Mouse (Mus musculus) urinary bladder, adult 18-20 months (tissue): Measurements from ENCODE around the gene Trpm3.

Experiments
- DNase-seq, 2 experiments: peaks; one replicate each; pipeline ENCODE4 v3.0.0; 2022; ENCODE audit warnings: low spot score in 2 of 2, mixed read lengths in 2 of 2

The Trpm3 gene

DNA sequence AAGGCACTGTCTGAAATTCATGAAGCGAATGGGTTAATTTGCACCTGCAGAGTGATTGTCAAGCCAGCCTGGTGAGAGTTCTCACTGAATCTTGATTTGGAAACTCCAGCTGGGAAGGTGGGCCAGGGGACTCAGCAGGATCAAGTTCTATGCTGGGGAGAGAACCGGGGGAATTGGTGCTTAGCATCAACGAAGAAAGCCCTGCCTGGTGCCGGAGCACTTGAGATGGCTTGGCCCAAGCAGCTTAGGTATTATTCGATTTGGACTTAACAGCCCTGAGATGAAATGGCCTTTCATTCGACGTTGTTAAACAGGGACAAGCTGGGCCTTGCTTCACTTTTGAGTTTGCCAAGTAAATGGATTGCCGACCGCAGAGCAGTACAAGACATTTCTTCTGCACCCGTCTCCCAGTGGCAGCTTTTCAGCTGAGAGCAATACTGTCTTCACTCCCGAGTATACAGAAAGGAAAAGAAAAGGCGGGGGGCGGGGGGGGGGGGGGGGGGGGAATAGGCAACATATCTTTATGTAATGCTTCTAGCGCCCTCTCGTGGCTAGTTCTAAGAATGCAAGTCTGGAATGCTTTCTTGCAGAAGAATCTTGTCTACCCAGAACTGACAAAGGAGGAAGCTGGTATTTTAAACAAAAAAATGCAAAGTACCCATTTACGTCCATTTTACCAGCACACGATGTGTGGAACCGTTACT, 165.3 kb downstream of the Trpm3 start:
- peak; percentile 42 to 52 for DNase-seq

GRCm38 (mm10) chr19:22308081-22308480, 169.2 kb downstream of the Trpm3 start:
- DNase-seq: no peak

GRCm38 (mm10) chr19:22317306-22317705, 178.5 kb downstream of the Trpm3 start:
- no peak for DNase-seq

DNA sequence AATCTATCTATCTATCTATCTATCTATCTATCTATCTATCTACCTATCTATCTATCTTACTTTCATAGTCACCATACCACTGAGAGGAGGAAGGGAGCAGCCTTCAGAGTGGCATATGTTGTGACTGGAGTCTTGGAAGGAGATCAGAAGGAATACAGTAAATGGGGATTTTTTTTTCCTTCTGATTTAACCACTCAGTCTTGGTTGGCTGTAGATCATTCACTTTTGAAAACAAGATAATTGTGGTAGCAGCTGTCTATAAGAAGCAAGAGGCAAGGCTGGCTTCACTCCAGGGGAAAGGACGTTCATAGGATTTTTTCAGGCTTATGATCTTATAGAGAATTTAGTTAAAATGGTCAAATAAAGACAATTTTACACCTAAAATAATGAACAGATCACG, 188.0 kb downstream of the Trpm3 start:
- DNase-seq: no peak

DNA sequence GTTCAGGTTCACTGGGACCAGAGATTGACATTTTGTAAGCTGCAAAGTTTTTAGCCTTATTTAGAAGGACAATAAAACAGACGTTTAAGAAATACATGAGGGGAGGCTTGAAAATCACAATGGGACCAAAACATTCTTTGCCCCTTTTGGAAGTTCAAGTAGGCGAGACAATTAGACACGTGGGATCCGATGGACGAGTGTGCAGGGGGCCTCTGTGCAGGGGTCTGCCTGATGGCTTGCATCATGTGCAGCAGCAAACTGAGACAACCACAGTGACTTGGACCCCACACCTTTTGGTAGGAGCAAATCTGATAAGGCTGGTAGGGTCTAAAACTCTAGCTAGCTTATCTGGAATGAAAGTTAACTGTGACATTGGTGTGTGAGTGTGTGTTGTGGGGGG, 188.4 kb downstream of the Trpm3 start:
- DNase-seq: no peak

GRCm38 (mm10) chr19:22336278-22336677, 197.4 kb downstream of the Trpm3 start:
- no peak for DNase-seq

DNA sequence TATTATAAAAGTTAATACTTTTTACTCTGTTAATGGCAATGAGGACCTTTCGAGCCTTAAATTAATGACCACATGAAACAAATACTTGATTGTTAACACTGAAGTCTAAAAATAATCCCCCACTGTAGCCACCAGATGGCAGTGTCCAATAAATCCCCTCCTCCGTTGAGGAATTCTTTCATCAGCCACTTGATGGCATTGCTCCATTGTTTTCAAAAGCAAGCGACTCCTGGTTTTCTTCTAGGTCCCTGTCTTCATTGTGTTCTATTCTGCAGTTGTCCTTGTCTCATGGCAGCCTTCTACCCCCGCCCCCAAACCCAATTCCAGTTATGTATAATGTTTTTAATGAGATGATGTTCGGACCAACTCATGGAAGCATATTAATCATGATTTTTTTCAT, 198.6 kb downstream of the Trpm3 start:
- peak; percentile 3 to 9 for DNase-seq

- no peak for DNase-seq
These were observed 200.1 kb downstream of the Trpm3 start for GRCm38 (mm10) chr19:22338927-22339326.

GRCm38 (mm10) chr19:22354037-22354541, 215.2 kb downstream of the Trpm3 start:
- no peak for DNase-seq

DNA sequence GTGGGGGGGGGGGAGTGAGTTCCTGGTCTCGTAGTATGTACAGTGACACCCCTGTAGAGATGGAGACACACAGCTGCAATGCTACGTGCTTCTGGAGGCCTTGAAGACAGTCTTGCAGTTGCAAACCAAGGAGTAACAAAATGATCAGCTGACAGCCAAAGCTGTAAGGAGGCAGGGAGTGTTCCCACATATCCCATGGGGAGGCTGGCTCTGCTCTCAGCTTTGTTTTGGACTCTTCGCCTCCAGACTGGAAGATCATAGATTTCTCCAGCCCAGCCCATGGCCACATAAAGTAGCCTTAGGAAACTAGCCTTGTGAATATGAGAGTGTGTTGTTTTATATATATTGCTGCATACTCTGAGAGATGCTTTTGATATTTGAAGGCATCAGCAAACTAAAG, 248.0 kb downstream of the Trpm3 start:
- DNase-seq: no peak

DNA sequence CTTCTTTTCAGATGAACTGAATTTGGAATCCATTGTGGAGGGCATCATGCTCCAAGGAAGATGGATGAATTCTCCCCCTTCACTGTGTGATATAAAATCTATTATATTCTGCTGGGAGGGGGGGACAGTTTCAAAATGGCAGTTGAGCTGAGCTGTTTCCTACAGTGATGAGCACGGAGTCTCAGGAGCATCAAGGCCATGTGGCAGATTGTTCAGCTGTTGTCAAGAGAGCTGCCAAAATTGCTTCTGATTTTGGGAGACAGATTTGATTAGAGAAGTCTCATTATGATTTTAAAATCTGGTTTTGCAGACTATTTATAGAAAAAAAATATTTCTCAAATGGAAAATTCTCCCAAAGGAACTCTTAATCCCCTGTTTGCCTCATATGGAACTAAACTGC, 255.9 kb downstream of the Trpm3 start:
- DNase-seq: no peak

DNA sequence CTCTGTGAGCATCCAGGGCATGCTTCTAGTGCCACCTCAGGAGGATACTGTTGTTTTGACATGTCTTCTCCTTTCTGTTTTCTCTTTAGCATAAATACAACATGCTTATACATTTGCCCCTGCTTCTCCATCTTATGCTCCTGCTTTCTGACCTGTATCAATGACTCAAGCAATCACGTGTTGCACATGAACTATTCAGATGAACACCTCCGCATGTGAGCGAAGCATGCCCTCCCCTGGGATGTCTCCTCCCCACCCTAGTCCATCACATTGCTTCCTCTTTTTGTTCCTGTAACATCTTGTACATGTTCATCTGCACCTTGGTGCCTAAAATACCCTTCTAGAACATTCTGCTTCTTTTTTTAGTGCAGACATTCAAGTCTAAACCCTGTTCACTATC, 265.2 kb downstream of the Trpm3 start:
- no peak for DNase-seq

GRCm38 (mm10) chr19:22418239-22418638, 279.4 kb downstream of the Trpm3 start:
- DNase-seq: no peak

DNA sequence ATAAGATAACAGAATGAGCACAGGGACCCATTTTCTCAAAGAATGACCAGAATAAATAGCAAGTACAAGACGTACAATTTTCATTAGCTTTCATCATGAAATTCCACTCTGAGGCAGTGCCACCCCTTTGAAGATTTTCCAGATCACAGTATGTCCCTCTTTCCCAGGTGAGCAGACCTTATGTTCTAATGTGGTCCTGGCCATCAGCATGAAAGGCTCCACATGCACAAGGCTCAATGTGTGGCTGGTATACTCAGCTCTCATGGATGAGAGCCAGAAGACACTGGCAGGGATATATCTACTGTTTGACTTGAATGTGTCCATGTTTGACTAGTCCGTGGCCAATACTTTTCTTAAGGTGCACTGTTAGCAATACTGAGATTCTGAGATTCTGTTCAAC, 298.4 kb downstream of the Trpm3 start:
- no peak for DNase-seq

DNA sequence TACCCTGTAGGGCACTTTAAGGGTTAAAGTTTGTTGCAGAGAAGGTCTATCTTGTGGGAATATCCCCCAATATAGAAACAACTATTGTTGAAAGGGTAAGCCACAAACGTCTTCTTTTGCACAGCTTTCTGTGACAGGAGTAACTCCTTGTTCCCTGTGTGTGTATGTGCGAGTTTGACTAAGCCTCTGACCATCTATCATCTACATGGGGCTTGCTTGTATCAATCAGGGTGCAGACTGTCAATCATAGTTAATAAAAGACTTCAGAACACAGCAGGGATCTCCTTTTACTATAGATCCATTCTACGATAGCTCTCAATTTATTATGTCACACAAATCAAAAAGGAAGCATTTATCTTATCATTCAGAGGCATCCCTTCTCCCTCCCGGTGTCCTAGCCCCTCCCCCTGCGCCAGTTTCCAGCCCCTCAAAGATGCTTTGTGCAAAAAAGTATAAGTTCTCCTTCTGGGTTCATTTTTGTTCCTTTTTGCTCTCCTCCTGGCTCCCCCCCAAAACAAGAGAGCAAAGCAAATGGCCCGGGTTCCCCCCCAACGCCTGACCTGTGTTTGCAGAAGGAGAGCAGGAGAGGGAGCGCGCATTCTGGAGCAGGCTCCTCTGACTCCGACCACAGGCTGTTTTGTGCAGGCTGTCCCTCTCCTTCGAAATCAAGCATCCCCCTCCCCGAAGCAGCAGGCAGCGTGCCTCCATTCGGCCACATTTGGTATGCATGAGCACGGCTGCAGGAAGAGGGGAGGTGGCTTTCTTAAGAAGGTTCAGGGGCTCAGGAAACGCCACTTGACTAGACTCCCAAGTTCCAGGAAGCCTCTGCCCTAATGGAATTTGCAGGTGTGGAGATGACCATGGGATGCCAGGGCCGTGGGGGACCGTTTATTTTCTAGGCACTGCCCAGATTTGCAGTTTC, 308.8 kb downstream of the Trpm3 start:
- no peak for DNase-seq

GRCm38 (mm10) chr19:22448340-22449288, 309.8 kb downstream of the Trpm3 start:
- no peak for DNase-seq

- DNase-seq: no peak
These were observed 312.4 kb downstream of the Trpm3 start for GRCm38 (mm10) chr19:22451290-22451689.

- no peak for DNase-seq
These were observed 318.1 kb downstream of the Trpm3 start for GRCm38 (mm10) chr19:22456935-22457334.

- no peak for DNase-seq
These were observed 323.2 kb downstream of the Trpm3 start for GRCm38 (mm10) chr19:22462043-22462442.

DNA sequence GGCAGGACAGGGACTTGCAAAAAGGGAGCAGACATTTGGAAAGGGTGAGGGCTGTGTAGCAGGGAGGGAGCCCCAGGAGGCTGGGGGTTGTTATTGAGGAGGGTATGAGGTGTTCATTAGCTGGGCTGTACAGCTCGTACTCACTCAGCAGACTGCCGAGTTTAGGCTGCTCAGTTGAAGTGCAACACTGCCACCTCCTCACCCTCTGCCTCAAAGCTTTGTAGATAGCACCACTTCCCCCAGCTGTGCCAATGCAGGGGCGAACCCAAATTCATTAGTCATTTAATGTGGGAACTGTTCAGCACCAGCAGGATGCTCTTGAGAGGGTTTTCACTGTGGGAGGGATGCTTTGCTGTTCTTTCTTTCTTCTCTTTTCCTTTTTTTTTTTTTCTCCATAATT, 324.7 kb downstream of the Trpm3 start:
- no peak for DNase-seq

DNA sequence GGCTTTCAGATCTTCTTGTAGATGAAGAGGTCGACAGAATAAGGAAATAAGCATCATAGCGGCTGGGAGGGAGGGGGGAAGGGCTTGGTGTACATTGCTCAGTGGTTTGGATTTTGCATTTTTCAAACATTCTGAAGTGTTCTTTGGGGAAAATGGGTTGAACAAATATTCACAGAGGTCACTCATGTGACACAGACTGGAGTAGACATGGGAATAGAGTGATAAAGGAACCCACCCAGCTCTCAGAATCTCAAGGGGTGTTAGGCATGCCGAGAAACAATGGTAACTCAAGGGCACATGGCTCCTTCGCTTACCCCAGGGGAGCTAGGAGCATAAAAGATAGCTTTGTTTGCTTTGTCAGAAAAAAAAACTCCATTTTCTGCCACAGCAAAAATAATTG, 330.8 kb downstream of the Trpm3 start:
- no peak for DNase-seq
